Mouse (Mus musculus) cortical plate, adult 2 months (tissue): ENCODE results near the gene Ush1g. TPM values are rescaled to one million over a fixed set of nuclear protein-coding genes. Genes with fewer than 3 reads are reported as not detected.

ENCODE experiments used
- H3K27ac ChIP-seq: fragments of 200-500 bp; 2 replicates; pipeline ENCODE4 v1.5.1; 2012; ENCODE audit warnings: low read length, control low read depth, inconsistent platforms; ENCODE audit not compliant: insufficient read depth
- H3K4me1 ChIP-seq: fragments of 200-500 bp; 2 replicates; pipeline ENCODE4 v1.6.1; 2011; ENCODE audit warnings: low read length; ENCODE audit not compliant: control insufficient read depth, insufficient read depth
- H3K4me3 ChIP-seq: fragments of 200-500 bp; 2 replicates; pipeline ENCODE4 v1.5.1; 2011; ENCODE audit warnings: mild to moderate bottlenecking, low read length, control low read depth; ENCODE audit not compliant: insufficient read depth
- CTCF ChIP-seq: fragments of 200-500 bp; IDR thresholded peaks from 2 replicates; pipeline ENCODE4 v1.5.1; 2011; ENCODE audit warnings: mild to moderate bottlenecking, control low read depth, low read length; ENCODE audit not compliant: insufficient read depth; ENCODE audit errors: extremely low read depth
- POLR2A ChIP-seq: fragments of 200-500 bp; IDR thresholded peaks from 2 replicates; pipeline ENCODE4 v1.6.1; 2011; ENCODE audit warnings: mild to moderate bottlenecking, low read length, control low read depth; ENCODE audit not compliant: insufficient read depth; ENCODE audit errors: extremely low read depth
- polyA plus RNA-seq: library from polyadenylated mRNA; depleted of rRNA; stranded (reverse); fragments of >200 nt; gene quantifications from 2 replicates; pipeline ENCODE4 v1.2.3, GENCODE M21; 2012

Gene Ush1g
- polyA plus RNA-seq, 1 experiment, result 0.44 TPM

DNA sequence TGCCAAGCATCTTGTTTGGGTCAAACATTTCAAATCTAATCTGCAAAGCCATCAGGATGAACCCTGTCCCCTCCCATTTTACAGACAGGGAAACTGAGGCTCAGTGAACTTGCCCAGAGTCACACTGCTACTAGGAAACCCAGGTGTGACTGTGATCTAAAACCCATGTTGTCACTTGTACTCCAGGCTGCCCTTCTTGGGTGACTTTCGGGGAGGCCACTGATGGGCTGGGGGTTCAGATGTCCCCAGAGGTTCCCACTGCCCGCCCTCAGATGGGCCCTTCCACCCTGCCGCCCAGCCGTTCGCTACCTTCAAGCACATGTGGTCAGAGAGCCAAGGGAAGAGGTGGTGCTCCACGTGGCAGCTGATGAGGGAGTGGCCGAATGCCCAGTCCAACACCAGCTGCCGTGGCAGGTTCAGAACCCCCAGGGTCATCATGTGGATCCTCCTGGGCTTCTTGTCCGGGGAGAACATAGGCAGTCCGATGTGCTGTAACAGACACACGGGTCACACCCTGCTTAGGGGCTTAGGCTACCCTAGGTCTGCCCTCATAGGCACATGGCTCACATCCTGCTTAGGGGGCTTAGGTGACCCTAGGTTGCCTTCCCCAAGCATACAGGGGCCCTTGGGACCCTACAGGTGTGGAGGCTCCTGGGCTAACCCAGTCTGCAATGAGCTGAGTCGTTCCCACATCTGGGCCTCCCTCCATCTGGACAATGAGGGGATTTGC, 37.8 kb downstream of the Ush1g start:
- no peak overlapping the region for H3K4me3 ChIP-seq
- no peak for TF ChIP-seq CTCF
- no peak for TF ChIP-seq POLR2A
- no peak overlapping the region for H3K27ac ChIP-seq
- H3K4me1 ChIP-seq, result 0 out of 2 replicates have a peak, but pooled peaks cover 3% of the 10 kb centered on the region

DNA sequence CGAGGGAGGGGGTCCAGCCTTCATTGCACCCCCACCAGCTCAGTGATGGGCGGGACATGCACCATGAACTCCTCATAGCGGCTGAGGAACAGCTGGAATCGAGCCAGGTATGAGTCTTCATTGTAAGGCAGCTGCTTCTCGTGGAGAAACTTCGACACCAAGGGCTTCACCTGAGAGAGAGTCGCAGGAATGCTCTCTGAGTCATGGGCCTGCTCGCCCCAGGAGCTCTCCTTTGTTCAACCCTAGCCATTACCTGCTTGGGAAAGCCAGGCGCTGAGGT, 38.4 kb downstream of the Ush1g start:
- H3K27ac ChIP-seq, result peak overlapping the region; percentile 72
- H3K4me1 ChIP-seq, result 0 out of 2 replicates have a peak, but pooled peaks cover 3% of the 10 kb centered on the region
- no peak for TF ChIP-seq CTCF
- TF ChIP-seq POLR2A, result no peak
- no peak overlapping the region for H3K4me3 ChIP-seq

DNA sequence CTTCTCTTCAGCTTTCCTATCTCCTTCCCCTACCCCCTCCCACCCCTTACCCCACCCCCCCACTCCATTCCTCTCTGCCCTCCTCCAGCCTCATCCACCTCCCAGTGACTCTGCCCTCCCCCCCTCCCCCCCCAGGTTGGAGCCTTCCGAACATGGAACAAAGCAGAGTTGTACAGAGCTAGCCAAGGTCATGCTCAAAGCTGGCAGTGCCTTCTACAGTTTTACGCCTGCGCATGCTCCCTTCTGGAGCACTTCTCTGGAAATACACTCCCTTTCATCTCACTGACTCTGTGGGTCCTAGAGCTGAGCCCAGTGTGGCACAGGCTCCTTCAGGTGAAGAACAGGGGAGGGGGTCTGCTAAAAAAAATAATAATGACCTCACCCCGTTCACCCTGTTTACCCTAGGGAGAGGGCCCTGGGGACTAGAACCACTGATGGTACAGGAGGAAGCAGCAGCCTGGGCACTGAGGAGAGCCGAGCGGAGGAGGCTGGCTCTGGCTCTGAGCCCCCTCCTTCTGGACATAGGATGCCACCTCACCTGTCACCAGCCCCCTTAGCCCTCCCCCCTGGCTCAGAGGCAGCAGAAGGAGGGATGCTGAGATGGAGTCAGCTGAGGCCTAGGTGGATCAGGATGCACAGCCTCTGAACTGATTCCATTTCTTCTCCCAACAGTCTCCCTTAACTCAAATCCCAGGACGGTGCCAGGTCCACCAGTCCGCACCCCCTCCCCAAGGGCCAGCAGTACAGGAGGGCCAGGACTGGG, 38.9 kb downstream of the Ush1g start:
- Histone ChIP-seq H3K27ac (peak overlapping the region; percentile 72), H3K4me3 (no peak overlapping the region), H3K4me1 (0 out of 2 replicates have a peak, but pooled peaks cover 3% of the 10 kb centered on the region)
- TF ChIP-seq POLR2A, result no peak
- no peak for TF ChIP-seq CTCF

DNA sequence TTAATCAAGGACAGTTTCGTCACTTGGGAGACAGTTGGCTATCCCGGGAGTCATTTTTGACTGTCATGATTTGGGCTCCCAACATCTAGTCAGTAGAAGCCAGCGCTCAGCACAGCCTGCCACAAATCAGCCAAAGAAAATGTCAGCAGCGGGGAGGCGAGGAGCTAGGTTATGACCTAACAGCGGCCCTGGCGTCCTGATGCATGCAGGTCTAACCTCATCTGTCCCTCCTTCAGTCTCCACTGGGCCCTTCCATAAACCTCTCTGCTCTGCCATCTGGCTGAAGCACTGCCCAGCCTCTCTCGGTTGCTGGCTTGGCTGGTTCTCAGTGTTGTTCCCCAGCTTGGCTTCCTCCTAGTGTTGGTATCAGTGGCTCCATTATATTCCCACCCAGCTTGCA, 39.5 kb downstream of the Ush1g start:
- Histone ChIP-seq H3K4me1 (0 out of 2 replicates have a peak, but pooled peaks cover 3% of the 10 kb centered on the region), H3K27ac (peak overlapping the region; percentile 85), H3K4me3 (no peak overlapping the region)
- TF ChIP-seq CTCF (no peak), POLR2A (0 out of 2 replicates have a peak, but pooled peaks have one; percentile 28)

DNA sequence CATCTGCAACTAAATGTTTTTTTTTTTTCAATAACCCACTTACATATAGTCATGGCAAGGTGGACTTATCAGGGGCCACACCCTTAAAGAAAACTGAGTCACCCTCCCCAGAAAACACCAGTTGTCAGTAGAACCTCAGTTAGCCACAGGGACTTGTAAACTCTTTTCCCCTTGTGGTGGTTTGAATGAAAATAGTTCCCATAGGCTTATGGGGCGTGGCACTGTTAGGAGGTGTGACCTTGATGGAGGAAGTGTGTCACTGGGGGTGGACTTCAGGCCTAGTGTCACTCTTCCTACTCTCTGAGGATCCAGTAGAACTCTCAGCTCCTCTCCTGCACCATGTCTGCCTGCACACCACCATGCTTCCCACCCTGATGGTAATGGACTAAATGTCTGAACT, 42.1 kb downstream of the Ush1g start:
- Histone ChIP-seq H3K27ac (no peak overlapping the region), H3K4me1 (peaks cover 3% of the 10 kb centered on the region; the same call in 1 of the 2 replicates), H3K4me3 (no peak overlapping the region)
- TF ChIP-seq POLR2A (no peak), CTCF (no peak)

DNA sequence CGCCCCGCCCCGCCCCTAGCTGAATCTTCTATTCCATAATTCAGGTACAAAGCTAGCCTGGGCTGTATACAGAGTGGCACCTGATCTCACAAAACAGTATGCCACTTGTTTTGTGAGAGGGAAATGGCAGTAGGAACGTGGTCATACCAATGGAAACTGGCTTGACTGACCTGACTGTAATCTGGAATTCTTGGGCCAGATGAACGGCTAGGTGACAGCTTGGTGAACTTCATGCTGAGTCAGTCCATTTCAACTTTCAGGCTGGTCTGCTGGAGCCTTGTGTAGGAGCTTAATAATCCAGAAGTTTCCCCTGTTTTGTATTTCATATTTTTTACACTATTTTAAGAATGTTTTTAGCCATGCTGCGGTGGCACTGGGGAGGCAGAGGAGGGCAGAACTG, 43.7 kb downstream of the Ush1g start:
- peaks cover 3% of the 10 kb centered on the region; the same call in 1 of the 2 replicates for H3K4me1 ChIP-seq
- H3K4me3 ChIP-seq, result no peak overlapping the region
- no peak for TF ChIP-seq CTCF
- no peak for TF ChIP-seq POLR2A
- H3K27ac ChIP-seq, result no peak overlapping the region

DNA sequence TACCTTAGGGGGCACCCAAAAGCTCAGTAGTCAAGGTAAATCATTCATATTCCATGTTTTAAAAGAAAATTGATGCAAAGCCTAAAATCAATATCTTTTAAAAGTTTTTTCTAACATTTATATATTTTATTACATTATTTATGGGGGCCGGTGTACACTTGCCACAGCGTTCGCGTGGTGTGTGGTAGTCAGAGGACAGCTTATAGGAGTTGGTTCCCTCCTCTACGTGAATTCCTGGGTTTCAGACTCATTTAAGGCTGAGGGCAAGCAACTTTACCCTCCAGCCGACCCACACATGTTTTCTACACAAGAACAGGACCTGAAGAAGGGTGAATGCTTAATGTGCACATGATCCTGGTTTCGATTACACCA, 44.3 kb downstream of the Ush1g start:
- TF ChIP-seq POLR2A (no peak), CTCF (no peak)
- Histone ChIP-seq H3K4me1 (peaks cover 3% of the 10 kb centered on the region; the same call in 1 of the 2 replicates), H3K4me3 (peak overlapping the region; percentile 47), H3K27ac (0 out of 2 replicates have a peak overlapping the region, but pooled peaks have one; percentile 4)

DNA sequence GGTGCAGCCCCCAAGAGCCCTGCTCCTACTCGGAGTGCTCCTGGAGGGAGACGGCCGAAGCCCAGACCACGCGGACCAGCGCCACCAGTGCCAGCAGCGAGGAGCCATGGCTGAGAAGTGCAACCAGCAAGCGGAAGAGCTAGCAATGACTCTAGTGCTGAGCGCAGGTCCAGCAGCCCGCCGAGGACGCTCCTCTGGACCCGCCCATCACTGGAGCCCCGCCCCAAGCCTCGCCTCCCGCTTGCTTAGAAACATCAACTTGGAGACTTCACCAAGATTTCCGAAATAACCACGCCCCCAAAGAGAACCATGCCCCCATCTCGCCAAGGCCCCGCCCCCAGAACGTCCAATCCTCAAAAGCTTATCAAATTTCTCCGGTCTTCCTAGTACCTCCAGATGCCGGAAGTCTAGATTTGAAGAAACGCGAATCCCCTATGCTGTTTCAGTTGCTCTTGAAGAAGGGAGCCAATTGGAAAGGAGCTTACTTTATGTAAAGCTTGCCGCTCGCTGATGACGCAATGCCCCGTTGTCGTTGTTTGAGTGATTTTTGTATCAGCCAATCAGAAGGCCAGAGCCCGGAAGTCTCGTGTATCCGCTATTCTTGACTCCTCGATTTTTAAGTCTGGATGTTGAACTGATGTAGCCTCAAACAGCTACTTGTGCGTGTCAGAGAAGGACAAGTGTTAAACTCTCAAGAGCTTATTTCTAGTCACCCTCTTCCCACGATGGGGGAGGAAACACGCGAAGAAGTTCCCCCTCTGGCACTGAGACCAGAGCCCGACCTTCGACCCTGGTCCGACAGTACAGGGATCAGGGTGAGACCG, 44.8 kb downstream of the Ush1g start, which contains the start of gene Fdxr:
Gene Fdxr (minus strand): TSS at position 271 of the 824 bp plus-strand sequence.
- Histone ChIP-seq H3K4me3 (peak within 1 kb of the TSS; percentile 47), H3K27ac (peak within 1 kb of the TSS; percentile 19; the same call in 1 of the 2 replicates), H3K4me1 (peaks cover 3% of the 10 kb centered on the region; the same call in 1 of the 2 replicates)
- no peak for TF ChIP-seq CTCF
- peak; percentile 99 for TF ChIP-seq POLR2A

DNA sequence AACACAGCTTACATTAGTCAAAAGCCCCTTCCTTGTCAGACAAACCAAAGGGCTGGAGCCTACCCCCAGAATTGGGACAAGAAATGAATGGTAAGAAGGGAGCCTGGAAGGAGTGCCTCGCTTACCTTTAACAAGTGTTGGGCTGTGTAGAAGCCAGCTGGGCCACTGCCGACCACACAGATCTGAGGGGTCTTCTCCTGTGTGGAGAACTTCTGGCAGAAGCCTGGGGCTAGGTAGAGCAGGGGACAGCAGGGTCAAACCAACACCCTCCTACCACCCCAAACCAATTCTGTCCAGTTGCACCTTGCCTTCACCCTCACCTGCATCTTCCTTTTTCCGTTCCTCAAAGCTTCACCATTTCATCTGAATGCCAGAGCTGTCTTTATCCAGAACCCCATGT, 45.9 kb downstream of the Ush1g start:
- peaks cover 3% of the 10 kb centered on the region; the same call in 1 of the 2 replicates for H3K4me1 ChIP-seq
- TF ChIP-seq CTCF (no peak), POLR2A (no peak)
- no peak overlapping the region for H3K27ac ChIP-seq
- peak overlapping the region; percentile 47 for H3K4me3 ChIP-seq
